Mouse (Mus musculus) small intestine, adult 2 months (tissue): ENCODE measurements around the gene Slc7a6.

Experiments used
- CTCF ChIP-seq: fragments of 200-500 bp; IDR thresholded peaks from 2 replicates; pipeline ENCODE4 v1.5.1; 2012; ENCODE audit warnings: low read depth, mild to moderate bottlenecking, control low read depth, inconsistent platforms, low read length, moderate library complexity, mixed read lengths; ENCODE audit not compliant: insufficient replicate concordance, insufficient read length; ENCODE audit errors: extremely low read depth
- POLR2A ChIP-seq: fragments of 200-500 bp; IDR thresholded peaks from 2 replicates; pipeline ENCODE4 v1.6.1; 2012; ENCODE audit warnings: low read depth, mild to moderate bottlenecking, control low read depth, inconsistent platforms, low read length, moderate library complexity

- TF ChIP-seq CTCF (no peak), POLR2A (no peak)
Observed at GRCm38 (mm10) chr8:106173566-106173965, 4.9 kb downstream of the Slc7a6 start.
